Mouse (Mus musculus) thymus, adult 2 months (tissue): ENCODE results near the gene AC131692.1.

Experiments used
- CTCF ChIP-seq: fragments of 200-500 bp; IDR thresholded peaks from 2 replicates; pipeline ENCODE4 v1.5.1; 2012; ENCODE audit warnings: mild to moderate bottlenecking, control low read depth, low read length, moderate library complexity, borderline replicate concordance; ENCODE audit not compliant: control insufficient read depth, poor library complexity, insufficient read depth; ENCODE audit errors: extremely low read depth
- POLR2A ChIP-seq: fragments of 200-500 bp; IDR thresholded peaks from 2 replicates; pipeline ENCODE4 v1.6.1; 2012; ENCODE audit warnings: mild to moderate bottlenecking, low read length, control low read depth, moderate library complexity; ENCODE audit not compliant: control insufficient read depth, poor library complexity, insufficient read depth; ENCODE audit errors: extremely low read depth

DNA sequence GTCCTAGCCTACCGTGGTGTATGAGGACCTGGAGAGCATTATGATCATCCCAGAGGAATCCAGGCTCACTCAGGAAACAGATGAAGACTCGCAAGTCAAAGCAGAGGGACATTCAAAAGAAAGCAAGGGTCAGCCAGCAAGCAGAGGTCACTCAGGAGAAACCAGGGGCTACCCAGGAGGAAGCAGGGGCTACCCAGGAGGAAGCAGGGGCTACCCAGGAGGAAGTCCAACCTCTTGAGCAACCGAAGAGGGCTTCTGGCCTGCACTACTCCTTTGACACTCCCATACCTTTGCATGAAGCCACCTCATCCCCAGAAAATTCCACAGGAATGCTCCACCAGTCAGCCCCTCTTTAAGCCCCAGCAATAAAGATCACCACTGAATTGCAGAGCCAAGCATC lies 3.6 kb downstream of the AC131692.1 start:
- no peak for TF ChIP-seq POLR2A
- TF ChIP-seq CTCF, result no peak
